Mouse (Mus musculus): ENCODE measurements around the gene Samd1. TPM values are rescaled to one million over a fixed set of nuclear protein-coding genes. Genes with fewer than 3 reads are reported as not detected.

Gene Samd1
- total RNA-seq, 2 experiments from 2014 or later: 28.4 to 32.3 TPM

DNA sequence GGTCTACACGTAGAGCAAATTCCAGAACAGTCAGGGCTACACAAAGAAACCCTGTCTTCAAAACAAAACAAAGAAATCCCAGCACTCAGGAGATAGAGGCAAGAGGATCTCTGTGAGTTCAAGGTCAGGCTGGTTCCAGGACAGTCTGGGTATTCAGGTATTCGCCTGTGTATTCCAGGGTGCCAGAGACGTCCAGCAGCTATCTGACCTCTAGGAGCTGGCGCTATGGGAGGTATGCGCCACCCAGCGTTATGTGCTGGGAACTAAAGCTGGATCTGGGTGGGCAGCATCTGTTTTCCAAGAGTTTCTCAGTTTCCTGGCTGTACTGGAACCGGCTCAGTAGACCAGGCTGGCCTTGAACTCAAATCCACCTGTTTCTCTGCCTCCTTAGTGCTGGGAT, 10.9 kb downstream of the Samd1 start:
- no peak for DNase-seq
- intact Hi-C loops (cut with DNase I): no loop called here

DNA sequence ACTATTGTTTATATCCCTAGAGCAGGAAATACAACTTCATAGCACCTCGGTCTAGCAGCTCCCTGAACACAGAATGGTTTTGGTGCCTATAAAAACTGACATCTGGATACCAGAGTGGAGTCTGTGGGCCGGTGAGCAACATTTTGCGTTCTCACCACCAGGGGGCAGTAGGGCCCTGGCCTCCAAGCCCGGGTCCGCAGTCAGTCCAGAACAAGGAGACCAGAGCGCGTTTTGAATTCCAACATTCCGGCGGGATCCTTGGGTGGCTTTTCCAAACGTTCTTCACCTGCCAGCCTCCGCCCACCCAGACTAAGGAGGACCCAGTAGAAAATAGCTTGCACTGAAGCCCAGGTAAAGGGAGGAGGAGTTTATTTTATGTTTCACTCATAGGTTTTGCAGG, 12.4 kb downstream of the Samd1 start:
- DNase-seq: peak; percentile 90 to 95
- intact Hi-C loops (cut with DNase I): loop anchor here (10.0 kb wide), 1 partner anchor 825 kb away; the partner anchor contains the start of gene Gadd45gip1

DNA sequence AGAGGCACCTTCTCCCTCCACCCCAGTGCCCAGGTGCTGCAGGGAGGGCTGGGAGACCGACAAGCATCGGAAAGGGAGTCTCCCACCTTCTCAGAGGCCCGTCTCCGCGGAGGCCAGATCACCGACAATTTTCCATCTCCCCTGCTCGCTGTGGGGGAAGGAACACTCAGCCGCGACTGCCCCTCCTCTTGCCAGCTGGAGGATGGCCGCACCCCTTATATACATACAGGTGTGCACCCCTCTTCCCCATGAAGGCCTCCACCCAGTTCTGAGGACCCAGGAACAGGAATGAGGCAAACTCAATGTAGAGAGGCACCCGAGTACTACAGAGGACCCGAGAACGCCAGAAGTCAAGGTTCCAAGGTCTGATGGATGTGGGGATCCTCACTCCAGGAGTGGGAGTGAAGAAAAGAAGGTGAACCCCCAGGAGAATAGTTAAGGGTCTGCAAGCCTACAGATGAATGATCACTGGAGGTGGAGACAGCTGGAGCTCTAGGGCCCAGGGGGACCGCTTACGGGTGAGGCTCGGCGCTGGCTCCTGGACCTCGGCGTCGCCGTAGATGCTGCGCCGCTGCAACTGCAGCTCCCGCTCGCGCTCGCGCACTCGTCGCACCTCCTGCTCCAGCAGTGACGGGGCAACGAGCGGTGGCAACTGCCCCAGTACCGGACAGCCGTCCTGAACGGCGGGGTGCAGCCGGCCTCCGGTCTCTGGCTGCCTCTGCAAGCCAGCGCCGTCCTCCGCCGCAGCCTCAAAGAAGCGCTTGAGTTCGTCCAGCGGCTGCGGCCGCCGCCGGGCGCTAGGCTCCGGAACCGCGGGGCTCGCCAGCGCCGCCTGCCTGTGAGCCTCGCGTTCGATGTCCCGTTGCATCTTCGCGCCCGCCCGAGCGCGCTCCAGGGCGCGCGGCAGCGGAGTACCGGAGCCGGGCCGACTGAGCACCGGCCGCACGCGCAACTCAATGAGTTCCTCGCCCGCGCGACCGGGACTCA, 13.4 kb downstream of the Samd1 start:
- intact Hi-C loops (cut with DNase I): loop anchor here (10.0 kb wide), 1 partner anchor 824 kb away; the partner anchor contains the start of gene Gadd45gip1
- DNase-seq: peak; percentile 89 to 90

DNA sequence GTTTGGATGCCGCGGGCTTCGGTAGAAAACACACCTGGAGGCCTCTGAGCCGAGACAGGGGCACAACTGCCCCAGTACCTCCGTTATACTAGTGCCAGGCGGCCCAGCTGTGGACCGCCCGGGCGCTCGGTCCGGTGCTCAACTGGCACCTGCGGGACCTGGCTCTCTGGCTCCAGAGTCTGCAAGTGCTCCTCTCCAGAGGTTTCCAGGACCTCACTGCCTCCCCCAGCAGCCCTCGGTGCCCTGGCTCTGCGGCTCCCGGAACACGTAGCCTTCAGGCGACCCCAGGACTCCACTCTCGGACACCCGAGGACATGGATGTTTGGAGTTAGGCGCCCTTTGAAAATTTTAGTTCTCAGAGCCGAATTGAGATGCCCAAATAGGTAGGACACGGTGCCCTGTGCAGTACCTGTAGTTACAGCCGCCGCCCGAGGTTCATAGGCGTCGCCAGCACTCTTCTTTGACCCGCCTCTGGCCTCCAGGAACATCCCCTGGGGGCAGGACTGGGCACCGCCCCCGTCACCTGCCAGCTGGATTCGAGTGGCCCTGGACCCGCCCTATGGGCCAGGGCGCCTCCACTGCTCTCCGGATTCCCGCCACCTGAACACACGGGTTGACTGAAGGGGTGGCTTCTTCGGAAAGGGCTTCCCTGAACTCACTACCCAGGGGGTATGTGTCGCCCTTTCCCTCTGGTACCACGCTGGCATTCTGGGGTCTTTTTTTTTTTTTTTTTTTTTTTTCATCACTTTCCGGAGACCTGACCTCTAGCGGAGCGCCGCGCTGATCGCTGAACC, 14.4 kb downstream of the Samd1 start, which contains the start of gene 2210011C24Rik:
TSS of gene 2210011C24Rik (minus strand) at position 467 of the 794 bp plus-strand sequence.
- intact Hi-C loops (cut with DNase I): loop anchor here (10.0 kb wide), 1 partner anchor 823 kb away; the partner anchor contains the start of gene Gadd45gip1

DNA sequence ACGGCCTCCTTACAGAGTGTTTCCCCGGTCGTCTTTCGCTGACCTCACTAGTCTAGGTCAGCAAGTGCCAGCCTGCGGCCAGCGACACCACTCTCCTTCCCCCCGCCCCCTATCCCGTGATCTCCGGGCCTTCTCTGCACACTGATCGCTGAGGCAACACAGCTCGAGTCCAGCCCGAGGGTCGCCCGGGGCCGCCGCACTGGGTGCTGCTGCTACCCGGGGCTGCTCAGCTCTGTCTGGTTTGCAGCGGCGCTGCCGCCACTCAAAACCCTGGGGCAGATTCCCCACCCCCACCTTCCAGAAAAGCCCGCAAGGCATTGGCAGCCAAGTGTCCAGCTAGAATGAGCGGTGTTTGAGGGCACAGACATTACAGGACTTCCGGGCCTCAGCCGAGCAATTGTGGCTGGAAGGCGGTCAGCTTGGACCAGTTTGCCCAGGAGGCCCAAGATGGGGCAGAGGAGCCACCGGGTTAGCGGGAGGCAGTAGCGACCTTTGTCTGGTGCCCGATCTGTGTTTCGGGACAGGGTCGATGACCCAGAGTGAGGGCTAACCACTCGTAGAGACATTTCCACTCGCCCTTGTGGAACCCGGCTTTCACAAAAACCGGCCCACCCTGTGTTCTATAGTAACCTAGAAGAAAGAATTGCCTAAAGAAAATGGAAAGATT, 15.2 kb downstream of the Samd1 start:
- DNase-seq: peak in 1 of 2 experiments; percentile 16
- intact Hi-C loops (cut with DNase I): loop anchor here (10.0 kb wide), 1 partner anchor 822 kb away; the partner anchor contains the start of gene Gadd45gip1

More for the DNA sequence above, 14.4 kb downstream of the Samd1 start, which contains the start of gene 2210011C24Rik:
- DNase-seq: peak in 1 of 2 experiments; percentile 22

DNA sequence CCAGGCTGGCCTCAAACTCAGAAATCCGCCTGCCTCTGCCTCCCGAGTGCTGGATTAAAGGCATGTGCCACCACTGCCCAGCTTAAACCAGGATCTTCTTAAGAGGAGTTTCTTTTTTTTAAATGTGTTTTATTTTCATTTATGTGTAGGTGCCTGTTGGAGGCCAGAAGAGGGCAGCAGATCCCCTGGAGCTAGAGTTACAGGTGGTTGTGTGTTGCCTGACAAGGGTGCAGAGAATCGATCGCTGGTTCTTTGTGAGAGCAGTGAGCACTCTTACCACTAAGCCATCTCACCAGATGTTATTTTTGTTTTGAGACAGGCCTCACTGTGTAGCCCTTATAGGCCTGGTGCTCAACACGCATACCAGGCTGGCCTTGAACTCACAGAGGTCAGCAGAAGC, 18.4 kb downstream of the Samd1 start:
- intact Hi-C loops (cut with DNase I): loop anchor here (10.0 kb wide), 1 partner anchor 819 kb away; the partner anchor contains the start of gene Gadd45gip1
- DNase-seq: no peak

DNA sequence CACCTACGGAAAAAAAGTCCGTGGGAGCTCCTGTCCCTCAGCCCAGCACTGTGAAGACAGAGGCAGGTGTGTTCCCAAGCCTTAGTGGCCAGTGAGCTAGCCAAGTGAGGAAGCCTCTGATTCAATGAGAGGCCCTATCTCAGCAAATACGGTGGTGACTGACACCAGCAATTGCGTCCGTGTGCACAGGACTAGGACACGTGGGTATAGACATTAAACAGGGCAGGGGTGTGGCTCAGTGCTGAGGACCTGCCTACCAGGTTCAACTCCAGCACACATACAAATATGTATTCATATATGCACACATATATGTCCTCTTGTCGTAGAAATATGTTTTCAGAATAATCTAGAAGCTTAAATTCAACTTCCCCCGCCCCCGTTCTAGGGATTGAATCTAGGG, 22.3 kb downstream of the Samd1 start:
- intact Hi-C loops (cut with DNase I): loop anchor here (10.0 kb wide), 1 partner anchor 815 kb away; the partner anchor contains the start of gene Gadd45gip1
- DNase-seq: no peak

DNA sequence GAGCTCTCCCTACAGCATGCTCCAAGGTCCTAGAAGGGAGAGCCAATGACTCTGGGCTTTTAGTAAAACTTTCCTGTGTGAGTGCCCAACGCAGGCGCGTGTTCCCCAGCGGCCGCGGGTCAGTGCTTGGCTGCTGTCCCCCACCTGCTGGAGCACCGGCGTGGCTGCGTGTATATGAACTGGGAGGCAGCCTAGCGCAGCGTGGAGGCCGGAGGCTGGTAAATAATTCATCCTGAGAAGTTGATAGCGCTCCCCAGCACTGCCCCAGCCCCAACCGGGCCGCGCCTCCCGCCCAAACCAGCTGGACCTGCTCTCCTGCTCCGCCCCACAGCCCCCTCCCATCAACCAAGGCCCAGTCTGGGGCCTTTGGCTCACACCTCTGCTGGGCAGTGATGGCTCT, 23.6 kb downstream of the Samd1 start, which contains the start of gene Palm3:
TSS of gene Palm3 (plus strand) at position 376 of the 400 bp plus-strand sequence.
- no peak for DNase-seq
- intact Hi-C loops (cut with DNase I): no loop called here

DNA sequence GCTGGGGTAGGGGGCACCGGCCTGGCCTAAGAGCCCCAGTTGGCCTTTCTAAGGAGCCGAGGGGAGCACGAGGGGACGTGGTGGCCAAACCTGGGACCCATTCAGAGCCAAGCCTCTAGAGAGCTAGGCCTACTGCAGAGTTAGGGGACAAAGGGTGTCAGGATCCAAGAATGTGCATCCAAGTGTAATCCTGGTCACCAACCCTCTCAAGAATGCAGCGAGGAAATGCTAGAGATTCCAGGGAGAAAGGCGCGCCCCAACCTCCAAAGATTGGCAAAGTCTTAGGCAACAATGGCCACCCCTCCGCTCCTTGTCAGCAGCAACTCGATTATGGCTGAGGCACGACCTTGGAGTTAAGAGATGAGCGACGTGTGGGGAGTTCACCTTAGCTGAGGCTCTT, 24.1 kb downstream of the Samd1 start:
- intact Hi-C loops (cut with DNase I): no loop called here
- no peak for DNase-seq

DNA sequence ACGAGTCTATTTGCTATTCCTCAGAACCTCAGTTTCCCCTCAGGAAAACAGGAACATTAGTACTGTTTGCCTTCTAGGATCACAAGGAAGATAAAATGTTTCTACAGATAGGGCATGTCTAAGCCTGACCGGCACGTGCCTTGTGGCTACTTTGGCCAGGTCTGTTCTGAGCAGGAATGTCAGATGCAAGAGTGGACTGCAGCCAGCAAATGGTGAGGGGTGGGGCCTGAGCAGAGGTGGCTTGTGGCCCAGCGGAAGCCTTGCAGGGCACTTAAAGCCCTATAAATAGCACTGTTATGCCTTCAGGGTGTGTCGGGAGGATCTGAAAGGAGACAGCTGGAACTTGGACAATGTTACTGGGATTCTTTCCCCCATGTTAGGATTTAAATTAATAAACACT, 25.6 kb downstream of the Samd1 start:
- intact Hi-C loops (cut with DNase I): no loop called here
- peak; percentile 76 to 84 for DNase-seq

DNA sequence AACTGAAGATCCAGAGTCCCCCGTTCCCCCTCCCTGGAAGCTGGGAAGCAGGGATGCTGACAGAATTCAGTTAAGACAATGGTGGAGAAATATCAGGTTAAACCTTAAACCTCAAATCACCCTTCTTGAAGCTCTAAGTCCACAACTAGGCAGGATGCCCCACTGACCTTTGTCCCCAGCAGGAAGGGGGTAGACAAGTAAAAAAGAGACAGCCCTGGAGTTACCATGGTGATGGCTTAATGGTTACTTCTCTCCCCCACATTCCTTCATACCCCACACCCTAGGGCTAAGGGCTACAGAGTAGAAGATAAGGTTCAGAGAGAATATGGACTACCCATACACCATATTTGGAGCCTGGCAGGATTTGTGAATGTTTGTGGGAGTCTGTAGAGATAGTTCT, 26.2 kb downstream of the Samd1 start:
- no peak for DNase-seq
- intact Hi-C loops (cut with DNase I): no loop called here

DNA sequence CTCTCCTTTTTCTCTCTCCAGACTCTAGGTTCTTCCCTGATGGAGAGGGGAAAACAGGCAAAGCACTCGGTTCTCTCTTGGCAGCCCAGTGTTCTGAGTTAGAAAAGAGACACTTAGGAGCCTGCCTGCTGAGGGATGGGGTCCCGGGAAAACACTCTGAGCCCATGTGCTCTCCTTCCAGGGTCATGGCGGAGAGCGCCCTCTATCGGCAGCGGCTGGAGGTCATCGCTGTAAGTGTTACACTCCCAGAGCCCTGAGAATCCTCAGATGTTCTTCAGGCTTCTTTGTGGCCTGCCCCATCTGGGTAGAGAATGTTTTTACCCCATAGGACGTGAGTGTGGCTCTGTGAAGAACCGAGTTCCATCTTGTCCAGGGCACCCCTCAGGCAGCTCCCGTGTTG, 26.7 kb downstream of the Samd1 start:
- peak; percentile 59 to 73 for DNase-seq
- intact Hi-C loops (cut with DNase I): no loop called here

DNA sequence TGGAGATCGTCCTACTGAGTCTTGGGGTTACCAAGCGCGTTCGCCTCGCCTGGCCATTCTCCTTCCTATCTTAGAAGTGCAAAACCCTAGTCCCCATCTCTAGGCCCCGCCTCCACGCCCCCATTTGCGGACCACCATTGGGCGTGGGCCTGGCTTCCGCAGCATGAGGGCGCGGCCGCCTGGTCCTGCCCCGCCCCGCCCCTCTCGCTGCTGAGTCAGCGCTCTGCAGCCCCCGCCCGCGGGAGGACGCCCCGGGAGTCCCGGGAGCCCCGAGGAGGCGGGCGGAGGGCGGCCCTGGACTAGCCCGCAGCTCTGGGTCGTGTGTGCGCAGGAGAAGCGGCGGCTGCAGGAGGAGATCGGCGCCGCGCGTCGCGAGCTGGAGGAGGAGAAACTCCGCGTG, 28.4 kb downstream of the Samd1 start:
- peak; percentile 61 to 66 for DNase-seq
- intact Hi-C loops (cut with DNase I): no loop called here

DNA sequence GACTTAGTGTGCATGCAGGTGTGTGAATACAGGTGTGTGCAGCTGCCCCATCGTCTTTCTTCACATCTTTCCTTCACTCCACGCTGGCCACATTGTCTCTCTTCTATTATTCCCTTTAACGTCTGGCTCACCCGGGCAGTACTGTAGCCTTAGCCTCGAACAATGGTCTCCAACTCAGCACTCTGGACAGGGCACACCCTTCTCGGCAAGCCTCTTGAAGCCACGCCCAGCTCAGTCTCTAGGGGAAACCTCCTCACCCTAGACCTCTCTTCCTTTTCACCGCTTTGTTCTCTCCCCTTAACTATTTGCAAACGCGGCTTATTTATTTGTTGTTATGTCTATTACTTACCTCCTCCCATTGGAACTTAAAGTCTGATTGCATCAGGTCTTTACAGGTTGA, 30.0 kb downstream of the Samd1 start:
- no peak for DNase-seq
- intact Hi-C loops (cut with DNase I): no loop called here

DNA sequence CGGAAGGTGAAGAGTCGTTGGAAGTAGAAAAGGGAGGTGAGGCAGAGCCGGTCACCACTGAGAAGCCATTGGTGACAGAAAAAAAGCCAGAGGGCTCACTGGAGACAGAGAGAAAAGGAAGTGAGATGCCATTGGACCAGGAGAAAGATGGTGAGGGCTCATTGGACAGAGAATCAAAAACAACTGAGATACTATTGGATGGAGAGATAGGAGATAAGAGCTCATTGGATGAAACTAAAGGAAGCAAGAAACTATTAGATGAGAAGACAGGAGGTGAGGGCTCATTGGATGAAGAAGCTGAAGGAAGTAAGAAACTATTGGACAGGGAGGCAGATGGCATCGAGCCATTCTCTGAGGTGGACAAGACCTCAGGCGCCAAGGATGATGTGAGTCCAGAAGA, 31.8 kb downstream of the Samd1 start:
- DNase-seq: no peak
- intact Hi-C loops (cut with DNase I): no loop called here

DNA sequence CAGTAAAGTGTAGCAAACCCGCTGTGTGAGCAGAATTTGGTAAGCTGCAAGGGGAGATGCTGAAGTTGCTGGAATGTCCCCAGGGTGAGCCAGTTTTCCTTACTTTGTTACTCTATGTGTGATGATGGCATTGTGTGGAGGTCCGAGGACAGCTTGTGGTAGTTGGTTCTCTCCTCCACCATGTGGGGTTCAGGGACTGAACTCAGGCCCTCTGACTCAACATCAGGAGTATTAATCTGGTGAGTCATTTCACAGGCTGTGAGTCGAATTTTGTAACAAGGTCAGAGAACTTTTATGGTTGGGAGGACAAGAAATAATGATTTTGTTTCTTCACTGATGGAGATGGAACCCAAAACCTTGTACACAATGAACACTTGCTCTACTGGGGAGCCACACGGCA, 35.3 kb downstream of the Samd1 start:
- no peak for DNase-seq
- intact Hi-C loops (cut with DNase I): no loop called here

DNA sequence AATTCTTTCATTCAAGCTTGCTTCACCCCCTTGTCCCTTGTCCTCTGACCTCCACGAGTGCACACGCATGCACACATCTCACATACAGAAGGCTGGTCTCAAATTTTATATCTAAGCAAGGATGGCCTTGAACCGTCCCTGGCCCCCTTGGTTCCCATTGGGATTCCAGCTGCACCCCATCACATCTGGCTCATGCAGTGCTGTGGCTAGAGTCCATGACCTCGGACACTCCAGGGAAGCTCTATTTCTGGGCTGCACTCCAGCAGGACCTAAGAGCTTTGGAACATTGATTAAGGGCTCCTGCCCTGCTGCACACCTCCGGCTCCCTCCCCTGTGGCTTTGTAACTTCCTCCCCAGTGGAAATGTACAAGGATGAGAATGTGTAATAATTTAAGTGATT, 40.5 kb downstream of the Samd1 start:
- DNase-seq: peak; percentile 53 to 68
- intact Hi-C loops (cut with DNase I): loop anchor here (5.0 kb wide), 1 partner anchor 319 kb away; no protein-coding TSS in a partner anchor

DNA sequence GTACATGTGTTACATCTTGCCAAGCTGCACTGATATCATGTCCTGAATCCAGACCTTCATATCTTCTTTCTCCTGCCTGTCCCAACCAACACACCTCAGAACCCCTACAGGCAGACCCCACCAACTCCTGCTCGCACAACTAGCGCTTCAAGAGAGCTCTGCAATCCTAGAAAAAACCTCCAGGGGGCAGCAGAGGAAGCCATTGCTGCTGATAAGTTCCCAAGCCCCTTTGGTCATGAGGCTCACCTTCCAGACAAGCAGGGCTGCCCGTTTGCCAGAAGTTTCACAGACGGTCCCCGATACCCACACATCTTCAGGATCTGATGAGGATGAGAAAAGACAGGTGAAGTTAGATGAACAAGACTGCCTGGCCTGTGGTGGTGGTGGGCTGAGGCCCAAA, 41.6 kb downstream of the Samd1 start:
- intact Hi-C loops (cut with DNase I): loop anchor here (1.0 to 5.0 kb wide), 2 partner anchors 246 to 318 kb away; no protein-coding TSS in a partner anchor
- DNase-seq: peak; percentile 76 to 85

DNA sequence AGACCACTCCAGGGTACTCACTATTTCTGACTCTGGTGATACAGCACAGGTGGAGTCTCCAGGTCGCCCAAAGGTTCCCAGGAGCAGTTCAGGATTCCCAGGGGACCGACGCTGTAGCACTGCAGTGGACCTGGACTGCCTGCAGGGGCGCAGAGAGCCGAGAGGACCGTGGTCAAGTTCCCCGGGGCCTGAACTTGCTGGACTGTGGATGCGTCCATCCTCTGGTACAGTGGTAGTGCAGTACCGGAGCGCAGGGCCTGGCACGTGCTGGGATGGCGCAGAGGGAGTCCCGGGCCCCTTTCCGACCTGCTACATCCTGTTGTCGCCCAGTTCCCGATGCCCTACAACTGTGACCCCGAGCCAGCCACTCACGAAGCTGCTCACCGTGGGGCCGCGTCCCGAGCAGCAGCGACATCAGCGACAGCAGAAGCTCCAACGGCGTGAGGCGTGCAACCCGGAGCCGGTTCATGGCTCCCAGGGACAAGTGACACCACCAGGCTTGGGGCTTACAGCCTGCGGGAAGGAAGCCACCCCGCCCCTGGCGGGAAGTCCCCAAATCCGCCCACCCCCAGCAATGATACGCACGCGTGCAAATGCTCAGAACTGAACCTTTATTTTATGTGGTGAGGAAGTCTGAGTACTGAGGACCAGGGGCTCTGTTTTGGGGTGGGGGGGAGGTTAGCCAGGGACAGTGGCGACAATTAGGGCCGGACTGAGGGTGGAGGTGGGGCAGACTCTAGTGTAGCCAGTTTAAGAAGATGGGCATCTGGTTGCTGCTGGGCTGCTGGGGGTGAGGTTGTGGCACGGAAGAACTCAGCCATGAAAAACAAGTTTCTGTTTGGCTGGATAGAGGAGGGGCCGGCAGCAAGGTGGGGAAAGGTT, 44.8 kb downstream of the Samd1 start, which contains the start of gene Il27ra:
TSS of gene Il27ra (minus strand) at position 524 of the 882 bp plus-strand sequence.
- intact Hi-C loops (cut with DNase I): loop anchor here (5.0 kb wide), 1 partner anchor 65 kb away; no protein-coding TSS in a partner anchor
- peak; percentile 79 to 81 for DNase-seq

Data from heart, postnatal 14 days (tissue).